Mouse (Mus musculus): ENCODE data around the gene Myo5c.
"Not testable (repeated sequence)": the region's sequence is repeated elsewhere in the genome, so short reads cannot be mapped to it uniquely, and the experiment has no call there.

Gene Myo5c

DNA sequence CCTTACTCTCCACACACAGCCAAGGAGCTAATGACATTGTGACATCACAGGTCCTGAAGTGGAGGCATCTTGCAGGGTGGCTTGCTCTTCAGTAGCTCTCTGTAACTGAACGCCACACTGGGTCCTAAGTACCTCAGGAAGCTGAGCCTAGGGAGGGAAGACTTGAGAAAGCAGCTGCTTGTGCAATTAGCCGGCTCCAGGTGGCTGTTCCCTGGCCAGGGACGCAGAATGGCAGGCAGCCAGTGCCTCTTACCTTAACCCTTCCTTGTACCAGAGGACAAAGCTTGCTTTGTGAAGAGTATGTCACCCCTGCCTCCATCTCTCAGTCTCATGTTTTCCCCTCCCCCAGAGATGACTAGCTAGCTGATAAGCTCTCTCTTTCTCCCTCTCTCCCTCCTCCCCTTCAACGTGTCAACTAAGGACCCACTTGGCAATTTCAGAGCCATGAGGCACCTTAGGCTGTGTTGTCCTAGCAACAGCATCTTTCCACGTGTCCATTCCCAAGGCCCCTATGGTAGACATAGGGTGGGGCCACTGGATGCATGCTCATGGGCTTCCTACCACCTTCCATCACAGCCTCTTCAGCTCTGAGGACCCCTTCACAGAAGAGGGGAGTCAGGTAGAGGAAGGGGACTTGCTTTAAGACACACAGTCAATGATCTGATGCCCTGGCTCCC is 12.0 kb downstream of the Myo5c start:
- ATAC-seq (ENCODE audit: insufficient number of reproducible peaks, low FRiP score, low TSS enrichment) = 0 out of 2 replicates have a peak, but pooled peaks have one; percentile 45

DNA sequence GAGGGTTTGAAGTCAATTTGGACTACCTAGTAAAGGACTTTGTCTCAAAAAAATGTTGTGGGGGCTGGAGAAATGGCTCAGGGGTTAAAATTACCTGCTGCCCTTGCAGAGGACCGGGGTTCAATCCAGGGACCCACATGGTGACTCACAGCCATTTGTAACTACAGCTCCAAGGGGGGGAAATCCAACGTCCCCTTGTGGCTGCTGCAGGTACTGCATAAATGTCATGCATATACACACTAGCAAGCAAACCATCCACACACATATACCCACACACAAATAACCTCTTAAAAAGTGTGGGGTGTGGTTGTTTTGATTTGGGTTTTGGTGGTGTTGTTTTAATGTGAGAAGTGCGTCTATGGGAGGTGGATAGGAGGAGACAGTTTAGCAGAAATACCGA is 12.7 kb downstream of the Myo5c start:
- ATAC-seq (ENCODE audit: insufficient number of reproducible peaks, low FRiP score, low TSS enrichment) = no peak

DNA sequence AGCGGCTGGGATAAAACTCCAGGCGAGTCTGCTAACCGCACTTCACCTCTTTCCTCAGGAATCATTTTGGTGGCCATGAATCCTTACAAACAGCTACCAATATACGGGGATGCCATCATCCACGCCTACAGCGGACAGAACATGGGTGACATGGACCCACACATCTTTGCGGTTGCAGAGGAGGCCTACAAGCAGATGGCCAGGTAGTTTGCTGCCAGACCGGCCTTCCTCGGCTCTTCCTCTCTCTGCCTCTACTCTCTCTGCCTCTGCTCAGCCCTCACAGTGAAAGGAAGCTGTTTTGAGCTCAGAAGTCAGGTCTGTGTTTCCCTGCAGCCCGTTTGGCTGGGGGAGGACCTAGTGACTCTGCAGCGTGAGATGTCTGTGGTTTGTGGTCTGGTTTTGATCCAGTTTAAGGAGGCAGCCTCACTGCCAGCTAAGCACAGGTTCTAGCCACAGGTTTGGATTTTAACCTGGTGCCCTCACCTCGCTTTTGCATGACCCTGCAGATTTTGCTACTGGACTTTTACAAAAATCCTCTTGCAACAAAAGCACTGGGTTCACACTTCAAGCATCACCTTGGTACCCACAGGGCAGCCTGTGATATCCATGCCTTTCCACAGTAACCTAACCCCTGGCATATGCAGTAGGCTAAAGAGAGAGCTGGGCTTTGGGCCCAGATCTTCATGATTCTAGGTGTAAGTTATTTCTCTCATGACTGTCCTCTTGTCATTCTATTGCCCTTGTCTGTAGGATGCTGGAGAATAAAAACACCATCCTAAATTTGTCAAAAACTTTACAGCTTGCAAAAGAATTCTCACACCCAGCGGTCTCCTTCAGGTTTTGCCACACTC is 14.5 kb downstream of the Myo5c start:
- no peak for ATAC-seq (ENCODE audit: insufficient number of reproducible peaks, low FRiP score, low TSS enrichment)

- ATAC-seq (ENCODE audit: insufficient number of reproducible peaks, low FRiP score, low TSS enrichment) = no peak
These were observed 16.1 kb downstream of the Myo5c start for GRCm38 (mm10) chr9:75247870-75248269.

DNA sequence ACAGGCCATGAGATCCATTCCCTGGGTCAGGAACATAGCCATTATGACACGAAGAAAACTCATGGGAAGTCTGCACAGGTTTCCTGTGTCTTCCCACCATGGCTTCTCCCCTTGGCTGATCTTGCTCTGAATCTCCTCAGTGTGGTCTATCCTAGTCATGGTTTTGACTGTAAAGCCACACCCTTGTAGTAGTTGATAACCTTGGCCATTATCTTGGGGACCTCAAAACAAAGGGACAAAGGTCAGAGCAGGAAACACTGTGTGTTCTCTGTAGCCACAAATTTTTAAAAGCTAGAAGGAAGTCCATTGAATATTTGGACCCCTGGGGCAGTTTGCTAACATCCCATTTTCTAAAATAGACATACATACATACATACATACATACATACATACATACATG is 16.5 kb downstream of the Myo5c start:
- ATAC-seq (ENCODE audit: insufficient number of reproducible peaks, low FRiP score, low TSS enrichment) = no peak

- ATAC-seq (ENCODE audit: insufficient number of reproducible peaks, low FRiP score, low TSS enrichment) = no peak
These were observed 17.1 kb downstream of the Myo5c start for GRCm38 (mm10) chr9:75248874-75249273.

DNA sequence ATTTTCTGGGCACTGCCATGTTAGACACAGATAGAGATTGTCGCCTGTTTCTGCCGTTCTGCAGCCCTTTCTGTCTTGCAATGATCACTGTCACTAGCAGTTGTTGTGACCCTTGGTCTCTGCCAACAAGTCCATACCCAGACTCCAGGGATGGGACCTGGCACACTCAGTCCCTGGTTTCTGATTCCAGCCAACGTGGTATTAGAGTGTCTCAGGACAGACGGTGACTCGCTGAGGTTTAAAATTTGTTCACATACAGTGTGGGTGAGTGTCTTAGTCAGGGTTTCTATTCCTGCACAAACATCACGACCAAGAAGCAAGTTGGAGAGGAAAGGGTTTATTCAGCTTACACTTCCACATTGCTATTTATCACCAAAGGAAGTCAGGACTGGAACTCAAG is 21.3 kb downstream of the Myo5c start:
- not testable (repeated sequence) for ATAC-seq (ENCODE audit: insufficient number of reproducible peaks, low FRiP score, low TSS enrichment)

DNA sequence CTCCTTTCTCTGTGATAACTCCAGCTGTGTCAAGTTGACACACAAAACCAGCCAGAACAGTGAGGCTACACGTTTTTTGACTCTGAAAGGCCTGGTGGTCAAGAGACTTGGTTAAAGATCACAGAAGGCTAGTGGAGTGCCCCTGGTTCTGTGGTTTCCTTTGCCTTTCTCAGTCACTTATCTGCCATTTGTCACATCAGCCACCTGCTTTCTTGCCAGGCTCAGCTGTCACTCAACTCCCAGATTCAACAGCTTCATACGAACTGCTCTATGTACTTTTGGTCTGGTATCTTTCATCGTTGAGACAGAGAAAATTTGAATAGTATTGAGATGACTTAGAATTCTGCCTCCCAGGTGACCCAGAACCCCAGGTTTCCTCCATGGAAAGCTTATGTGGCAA is 21.9 kb downstream of the Myo5c start:
- no peak for ATAC-seq (ENCODE audit: insufficient number of reproducible peaks, low FRiP score, low TSS enrichment)

- ATAC-seq (ENCODE audit: insufficient number of reproducible peaks, low FRiP score, low TSS enrichment) = peak; percentile 49; the same call in 1 of the 2 replicates
These were observed 22.6 kb downstream of the Myo5c start for GRCm38 (mm10) chr9:75254196-75254955.

DNA sequence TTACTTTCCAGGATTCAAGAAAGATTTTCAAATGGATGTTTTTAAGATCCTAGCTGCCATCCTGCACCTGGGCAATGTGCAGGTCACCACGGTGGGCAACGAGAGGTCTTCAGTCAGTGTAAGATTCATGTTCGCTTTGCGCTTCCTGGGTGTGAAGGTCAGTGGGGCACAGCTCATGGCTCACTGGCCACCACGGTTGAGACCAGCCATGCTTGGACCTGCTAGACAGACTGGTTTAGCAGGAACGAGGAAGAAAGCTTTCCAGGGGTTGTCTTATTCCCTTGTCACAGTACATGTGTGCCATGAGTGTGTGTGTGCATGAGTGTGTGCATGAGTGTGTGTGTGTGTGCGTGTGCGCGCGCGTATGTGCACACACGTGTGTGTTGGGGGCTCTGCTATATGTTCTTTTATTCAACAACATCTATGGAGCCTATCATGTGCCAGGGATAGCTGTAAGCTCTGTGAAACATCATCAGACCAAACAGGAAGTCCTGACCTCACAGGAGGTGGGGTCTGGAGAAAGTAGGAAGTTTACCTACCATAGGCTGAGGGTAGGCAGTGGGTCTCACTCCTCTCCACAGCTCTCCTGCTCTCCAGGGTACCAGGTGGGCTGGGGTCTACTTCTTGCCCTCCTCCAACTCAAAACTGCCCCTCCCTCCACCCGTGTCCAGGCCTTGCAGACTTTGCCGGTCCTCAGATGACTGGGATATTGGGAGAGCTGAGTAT is 24.2 kb downstream of the Myo5c start:
- ATAC-seq (ENCODE audit: insufficient number of reproducible peaks, low FRiP score, low TSS enrichment) = no peak

GRCm38 (mm10) chr9:75258792-75259191 is 27.0 kb downstream of the Myo5c start:
- ATAC-seq (ENCODE audit: insufficient number of reproducible peaks, low FRiP score, low TSS enrichment) = no peak

- ATAC-seq (ENCODE audit: insufficient number of reproducible peaks, low FRiP score, low TSS enrichment) = no peak
These were observed 27.8 kb downstream of the Myo5c start for GRCm38 (mm10) chr9:75259656-75260055.

GRCm38 (mm10) chr9:75261332-75261872 is 29.6 kb downstream of the Myo5c start:
- ATAC-seq (ENCODE audit: insufficient number of reproducible peaks, low FRiP score, low TSS enrichment) = no peak

- ATAC-seq (ENCODE audit: insufficient number of reproducible peaks, low FRiP score, low TSS enrichment) = no peak
These were observed 30.5 kb downstream of the Myo5c start for GRCm38 (mm10) chr9:75262235-75262826.

DNA sequence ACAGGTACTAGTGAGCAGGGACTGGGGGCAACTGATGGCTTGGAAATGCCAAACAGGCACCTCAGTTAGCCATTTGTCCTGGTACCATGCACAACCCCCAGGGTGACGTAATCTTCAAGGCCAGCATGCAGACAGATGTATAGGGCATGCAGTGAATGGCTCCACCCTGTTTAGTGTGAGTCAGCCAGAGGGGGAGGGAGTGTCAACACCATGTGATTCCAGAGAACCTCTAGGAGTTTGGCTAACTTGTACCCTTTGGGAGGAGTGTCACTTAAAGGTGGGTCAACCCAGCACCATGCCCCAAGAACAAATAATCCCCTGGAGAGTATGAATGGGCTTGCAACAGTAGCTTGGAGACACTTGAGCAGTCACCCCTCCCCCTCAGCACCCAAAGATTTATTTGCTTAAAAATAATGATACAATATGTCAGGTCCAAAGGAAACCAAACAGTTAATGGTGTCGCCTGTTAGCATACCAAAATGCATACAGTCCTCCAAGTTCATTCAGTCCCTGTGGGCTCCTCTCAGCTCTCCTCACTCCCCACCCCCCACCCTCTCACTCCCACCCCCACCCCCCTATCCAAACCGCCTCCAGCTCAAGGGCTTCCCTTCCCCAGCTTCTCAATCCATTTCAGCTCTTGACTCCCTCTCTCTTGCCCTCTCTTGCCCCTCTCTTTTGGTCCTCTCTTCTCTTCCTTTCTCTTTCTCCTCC is 32.3 kb downstream of the Myo5c start:
- ATAC-seq (ENCODE audit: insufficient number of reproducible peaks, low FRiP score, low TSS enrichment) = no peak

GRCm38 (mm10) chr9:75267147-75267546 is 35.3 kb downstream of the Myo5c start:
- no peak for ATAC-seq (ENCODE audit: insufficient number of reproducible peaks, low FRiP score, low TSS enrichment)

DNA sequence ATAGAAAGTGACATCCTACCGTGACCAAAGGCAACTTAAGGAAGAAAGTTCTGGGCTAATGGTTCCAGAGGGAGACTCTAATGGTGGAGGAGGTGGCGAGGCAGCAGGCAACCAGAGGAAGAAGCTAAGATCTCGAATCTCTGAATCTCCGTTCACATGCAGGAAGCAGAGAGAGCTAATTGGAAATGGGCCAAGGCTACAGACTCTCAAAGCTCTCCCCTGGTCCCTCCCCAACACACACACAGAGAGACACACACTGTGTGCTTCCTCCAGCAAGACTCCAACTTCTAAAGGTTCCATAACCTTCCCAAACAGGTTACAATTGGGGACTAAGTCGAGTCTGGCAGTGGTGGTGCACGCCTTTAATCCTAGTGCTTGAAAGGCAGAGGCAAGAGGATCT is 38.6 kb downstream of the Myo5c start:
- ATAC-seq (ENCODE audit: insufficient number of reproducible peaks, low FRiP score, low TSS enrichment) = no peak

DNA sequence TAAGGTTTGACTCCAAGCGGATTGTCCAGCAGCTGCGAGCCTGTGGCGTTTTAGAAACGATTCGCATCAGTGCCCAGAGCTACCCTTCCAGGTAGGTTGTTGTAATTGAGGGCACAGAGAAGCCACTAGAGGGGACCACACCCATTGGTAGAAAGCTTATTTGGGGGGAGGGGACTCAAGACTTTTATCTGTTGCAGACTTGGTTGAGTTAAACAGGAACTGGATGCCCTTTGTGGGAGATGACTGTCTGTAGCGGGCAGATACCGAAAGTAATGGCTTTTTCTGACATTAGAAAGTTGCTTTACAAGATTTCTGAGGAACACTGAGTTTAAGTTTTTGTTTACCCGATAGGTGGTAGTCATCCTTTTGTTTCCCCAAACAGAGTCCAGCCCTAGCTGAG is 39.7 kb downstream of the Myo5c start:
- no peak for ATAC-seq (ENCODE audit: insufficient number of reproducible peaks, low FRiP score, low TSS enrichment)

DNA sequence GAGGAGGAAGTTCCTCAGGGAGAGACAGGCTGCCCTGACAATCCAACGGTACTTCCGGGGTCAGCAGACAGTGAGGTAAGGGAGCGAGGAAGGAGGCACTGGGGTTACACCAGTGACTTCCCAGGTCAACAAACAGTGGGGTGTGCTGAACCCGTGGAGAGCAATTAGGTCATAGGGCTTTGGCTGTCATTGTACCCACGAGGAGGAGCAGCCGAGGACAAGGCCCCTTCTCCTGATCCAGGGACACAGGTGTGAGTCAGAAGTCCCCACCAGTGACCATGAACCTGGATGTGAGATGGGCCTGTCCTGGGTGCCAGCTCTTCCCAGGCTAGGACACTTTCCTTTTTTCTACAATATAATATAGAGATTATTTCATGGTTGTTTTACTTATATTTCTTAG is 41.8 kb downstream of the Myo5c start:
- ATAC-seq (ENCODE audit: insufficient number of reproducible peaks, low FRiP score, low TSS enrichment) = no peak
